Mouse (Mus musculus) C2C12 (cell line): Measurements from ENCODE around the gene Tex33. TPM values are rescaled to one million over a fixed set of nuclear protein-coding genes. Genes with fewer than 3 reads are reported as not detected.
A peak's percentile ranks its signal among the peaks of the same experiment; 100 is the strongest.

Experiments
- H3K27me3 ChIP-seq: one replicate; pipeline ENCODE4 v1.6.1; 2011; ENCODE audit not compliant: control insufficient read depth, insufficient read depth, insufficient read length
- H3K36me3 ChIP-seq: one replicate; pipeline ENCODE4 v1.6.1; 2011; ENCODE audit not compliant: control insufficient read depth, insufficient read depth
- H3K4me3 ChIP-seq: one replicate; pipeline ENCODE4 v1.5.1; 2011; ENCODE audit warnings: mild to moderate bottlenecking, control low read depth; ENCODE audit not compliant: poor library complexity, insufficient read depth, severe bottlenecking
- H3K79me2 ChIP-seq: one replicate; pipeline ENCODE4 v1.6.1; 2011; ENCODE audit not compliant: control insufficient read depth, insufficient read depth
- H3K79me3 ChIP-seq: one replicate; pipeline ENCODE4 v1.6.1; 2011; ENCODE audit warnings: low read depth, control low read depth
- H3ac ChIP-seq: one replicate; pipeline ENCODE3; 2011; ENCODE audit warnings: low read depth; ENCODE audit not compliant: control insufficient read depth, insufficient read length
- CEBPB ChIP-seq: IDR thresholded peaks from one replicate; pipeline ENCODE4 v1.6.1; 2011; ENCODE audit warnings: low read depth, mild to moderate bottlenecking, control low read depth, moderate library complexity
- CTCF ChIP-seq: IDR thresholded peaks from one replicate; pipeline ENCODE4 v1.5.1; 2011; ENCODE audit not compliant: control insufficient read depth, insufficient read depth, insufficient read length
- FOSL1 ChIP-seq: IDR thresholded peaks from one replicate; pipeline ENCODE4 v1.8.0; 2011; ENCODE audit warnings: mild to moderate bottlenecking, low read length; ENCODE audit not compliant: poor library complexity, insufficient read depth, severe bottlenecking
- MAX ChIP-seq: IDR thresholded peaks from one replicate; pipeline ENCODE4 v1.6.1; 2011; ENCODE audit warnings: mild to moderate bottlenecking, control low read depth
- MYOD1 ChIP-seq: IDR thresholded peaks from one replicate; pipeline ENCODE4 v1.6.1; 2011; ENCODE audit warnings: low read depth; ENCODE audit not compliant: control insufficient read depth, insufficient read length
- MYOG ChIP-seq: IDR thresholded peaks from one replicate; pipeline ENCODE4 v1.6.1; 2011; ENCODE audit not compliant: control insufficient read depth, insufficient read length; ENCODE audit errors: extremely low read depth
- USF1 ChIP-seq: IDR thresholded peaks from one replicate; pipeline ENCODE4 v1.6.1; 2011; ENCODE audit warnings: low read depth, mild to moderate bottlenecking, control low read depth, moderate library complexity
- polyA plus RNA-seq: library from polyadenylated mRNA; unstranded; fragments of >200 nt; fragmentation: generic; extraction: Trizol; gene quantifications from one replicate; pipeline ENCODE4 v1.2.1, GENCODE M21; 2012; ENCODE audit warnings: missing spikeins

Tex33 gene
- polyA plus RNA-seq, 1 experiment = not detected

DNA sequence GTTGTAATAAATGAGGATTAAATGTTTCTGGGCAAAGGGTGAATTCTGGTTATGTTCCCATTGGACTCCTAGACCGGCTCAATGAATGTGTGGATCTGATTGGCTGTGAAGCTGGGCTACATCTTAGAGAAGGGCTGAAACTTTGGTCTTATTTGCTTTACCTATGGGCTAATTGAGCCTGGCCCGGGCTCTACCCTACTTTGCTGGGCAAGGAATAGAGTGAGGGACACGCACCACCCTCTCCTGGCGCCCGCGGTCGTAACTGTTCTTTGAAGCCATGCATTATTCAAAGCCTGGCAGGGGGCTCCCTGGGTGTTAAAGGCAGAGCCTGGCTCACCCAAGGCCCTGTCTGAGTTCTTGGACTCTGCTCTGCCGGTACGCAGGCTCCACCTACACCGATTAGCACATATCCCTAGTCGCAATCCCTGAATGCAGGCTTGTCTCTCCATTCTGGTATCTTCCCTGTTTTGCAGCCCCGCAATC, 13.9 kb upstream of the Tex33 start:
- Histone ChIP-seq H3K4me3 (no peak overlapping the region), H3K27me3 (no peaks in the 10 kb centered on the region), H3K36me3 (no peaks in the 10 kb centered on the region), H3K79me3 (no peaks in the 10 kb centered on the region), H3K79me2 (no peaks in the 10 kb centered on the region), H3ac (no peak overlapping the region)
- TF ChIP-seq CTCF = no peak

- TF ChIP-seq FOSL1 = no peak
- TF ChIP-seq MYOG = no peak
- TF ChIP-seq MYOD1 = no peak
- no peak for TF ChIP-seq CTCF
- TF ChIP-seq MAX = no peak
- TF ChIP-seq USF1 = no peak
- no peak for TF ChIP-seq CEBPB
- Histone ChIP-seq H3K4me3 (peak within 1 kb of the TSS; percentile 82), H3K27me3 (no peaks in the 10 kb centered on the region), H3K79me2 (no peaks in the 10 kb centered on the region), H3K36me3 (no peaks in the 10 kb centered on the region), H3K79me3 (no peaks in the 10 kb centered on the region), H3ac (peak within 1 kb of the TSS; percentile 78)
These were observed 10.7 kb upstream of the Tex33 start, which contains the start of gene Mpst for GRCm38 (mm10) chr15:78406293-78406934. Gene Mpst (plus strand): TSS chr15:78406416.

- TF ChIP-seq MAX (peak; percentile 41), CTCF (no peak), USF1 (no peak), MYOD1 (no peak), FOSL1 (no peak), CEBPB (no peak), MYOG (no peak)
These were observed 10.0 kb upstream of the Tex33 start, which contains the start of gene Tst for GRCm38 (mm10) chr15:78405517-78406211. Gene Tst (minus strand): TSS chr15:78405907.

DNA sequence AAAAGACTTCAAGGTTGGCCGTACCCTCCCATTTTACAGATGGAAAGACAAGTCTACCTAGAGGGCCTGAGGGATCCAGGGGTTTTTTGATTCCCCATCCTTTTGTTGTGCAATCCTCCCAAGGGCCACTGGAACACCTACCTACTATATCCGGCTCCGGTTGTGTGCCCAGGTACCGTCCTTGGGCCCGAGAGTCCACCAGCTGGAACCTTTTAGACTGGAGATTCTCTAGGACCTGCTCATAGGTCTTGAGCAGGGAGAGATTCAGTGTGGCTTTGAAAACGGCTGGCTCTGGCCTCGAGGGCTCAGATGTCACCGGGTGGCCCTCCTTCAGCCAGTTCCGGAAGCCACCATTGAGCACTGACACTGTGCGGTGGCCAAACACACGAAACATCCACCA, 9.4 kb upstream of the Tex33 start:
- Histone ChIP-seq H3K79me3 (no peaks in the 10 kb centered on the region), H3K36me3 (no peaks in the 10 kb centered on the region), H3K27me3 (no peaks in the 10 kb centered on the region), H3ac (peak overlapping the region; percentile 49), H3K79me2 (no peaks in the 10 kb centered on the region), H3K4me3 (peak overlapping the region; percentile 82)
- no peak for TF ChIP-seq MAX
- TF ChIP-seq FOSL1 = no peak
- TF ChIP-seq CEBPB = no peak
- no peak for TF ChIP-seq CTCF

More at GRCm38 (mm10) chr15:78405517-78406211, 10.0 kb upstream of the Tex33 start, which contains the start of gene Tst:
- no peaks in the 10 kb centered on the region for H3K79me3 ChIP-seq
- H3K36me3 ChIP-seq = no peaks in the 10 kb centered on the region
- H3K79me2 ChIP-seq = no peaks in the 10 kb centered on the region
- H3K4me3 ChIP-seq = peak within 1 kb of the TSS; percentile 82
- peak within 1 kb of the TSS; percentile 78 for H3ac ChIP-seq
- no peaks in the 10 kb centered on the region for H3K27me3 ChIP-seq

- no peaks in the 10 kb centered on the region for H3K27me3 ChIP-seq
- TF ChIP-seq MYOG (no peak), USF1 (no peak), MYOD1 (no peak)
- H3K4me3 ChIP-seq = no peak overlapping the region
- no peak overlapping the region for H3ac ChIP-seq
- no peaks in the 10 kb centered on the region for H3K36me3 ChIP-seq
- no peaks in the 10 kb centered on the region for H3K79me3 ChIP-seq
- H3K79me2 ChIP-seq = no peaks in the 10 kb centered on the region
These were observed 8.2 kb upstream of the Tex33 start for GRCm38 (mm10) chr15:78403896-78404295.

DNA sequence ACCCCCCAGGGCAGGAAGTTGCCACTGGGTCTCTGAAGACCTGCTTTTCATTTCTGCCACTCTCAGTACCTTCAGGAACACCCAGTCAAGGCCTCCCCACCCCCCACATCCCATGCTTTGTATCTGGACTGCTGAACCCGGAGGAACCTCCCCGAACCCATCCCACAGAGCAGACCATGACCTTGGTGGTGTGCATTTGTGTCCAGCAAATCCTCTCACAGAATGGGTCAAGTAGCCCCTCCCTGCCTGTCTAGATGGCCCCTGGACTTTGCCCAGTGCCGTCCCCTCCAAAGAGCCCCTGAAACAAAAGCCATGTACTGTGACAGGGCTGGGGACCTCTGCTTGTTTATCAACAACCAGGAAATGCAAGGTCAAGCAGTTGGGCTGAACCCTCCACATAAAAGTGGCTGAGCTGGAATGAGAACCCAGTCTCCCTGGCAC, 7.6 kb upstream of the Tex33 start:
- H3ac ChIP-seq = no peak overlapping the region
- no peaks in the 10 kb centered on the region for H3K79me3 ChIP-seq
- TF ChIP-seq FOSL1 = no peak
- TF ChIP-seq MAX = no peak
- no peak overlapping the region for H3K4me3 ChIP-seq
- no peaks in the 10 kb centered on the region for H3K27me3 ChIP-seq
- H3K79me2 ChIP-seq = no peaks in the 10 kb centered on the region
- no peaks in the 10 kb centered on the region for H3K36me3 ChIP-seq
